Mouse (Mus musculus) MN1 (cell line): ENCODE measurements around the gene Setd3.

Experiments
- DNase-seq: peaks from one replicate; pipeline ENCODE4 v3.0.0-alpha.2; 2016; ENCODE audit warnings: low spot score

Gene Setd3

DNA sequence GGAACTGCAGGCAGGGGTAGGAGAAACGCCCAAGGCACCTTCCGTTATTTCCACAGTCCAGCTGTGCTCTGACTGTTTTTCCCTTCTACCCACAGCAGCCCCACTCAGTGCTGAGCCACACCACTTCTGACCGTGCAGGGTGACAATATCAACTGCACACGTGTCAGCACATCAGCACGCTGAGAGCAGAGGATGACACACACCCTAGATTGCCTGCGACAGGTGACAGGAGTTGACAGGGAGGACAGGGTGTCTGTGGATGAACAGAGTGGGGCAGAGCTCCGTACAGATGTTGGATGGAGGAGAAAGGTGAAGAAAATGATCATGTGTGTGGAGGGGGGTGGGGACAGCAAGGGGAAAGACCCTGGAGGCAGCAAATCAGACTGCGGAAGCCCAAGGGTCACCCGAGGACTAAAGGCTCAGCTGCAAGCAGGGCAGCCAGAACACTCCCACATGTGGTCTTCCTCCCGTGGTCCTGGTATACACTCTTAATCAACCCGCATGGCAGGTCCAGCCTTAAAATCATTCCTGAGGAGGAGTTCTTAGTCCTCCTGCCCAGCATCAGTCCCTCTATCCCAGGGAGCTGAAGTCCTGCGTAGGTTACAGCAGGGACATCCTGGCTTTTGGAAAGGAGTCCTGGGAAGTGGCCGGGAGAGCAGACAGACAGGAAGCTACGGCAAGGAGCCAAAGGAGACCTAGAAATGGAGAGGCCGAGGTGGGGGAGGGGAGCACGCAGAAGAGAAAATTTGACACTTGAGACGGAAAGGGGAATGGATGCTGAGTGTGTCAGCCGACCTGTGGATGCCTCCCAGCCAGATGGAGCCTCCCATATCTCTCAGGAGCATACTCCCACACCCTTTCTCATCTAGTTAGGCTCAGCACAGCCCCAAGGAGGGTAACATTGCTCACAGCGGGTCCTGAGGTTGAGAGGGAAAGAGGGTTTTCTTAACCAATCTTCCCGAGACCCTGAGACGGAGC, 108.1 kb downstream of the Setd3 start:
- DNase-seq: no peak

DNA sequence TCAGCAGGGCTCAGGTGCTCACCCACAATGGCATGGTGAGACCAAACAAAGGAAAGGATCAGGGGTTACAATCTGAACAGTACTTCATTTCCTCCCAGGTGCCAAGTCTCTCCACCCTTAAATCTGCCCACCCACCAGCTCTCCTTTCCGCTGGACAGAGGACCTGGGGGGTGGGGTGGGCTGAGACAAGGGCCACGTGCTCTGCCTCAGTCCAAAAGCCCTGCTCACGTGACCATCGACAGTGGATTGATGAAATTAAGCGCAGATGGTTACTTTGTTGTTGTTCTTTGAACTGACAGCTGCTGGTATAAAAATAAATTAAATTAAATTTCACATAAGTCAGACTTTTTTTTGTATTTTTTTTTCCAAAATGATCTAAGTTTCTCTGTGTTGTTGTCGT, 109.6 kb downstream of the Setd3 start:
- no peak for DNase-seq

DNA sequence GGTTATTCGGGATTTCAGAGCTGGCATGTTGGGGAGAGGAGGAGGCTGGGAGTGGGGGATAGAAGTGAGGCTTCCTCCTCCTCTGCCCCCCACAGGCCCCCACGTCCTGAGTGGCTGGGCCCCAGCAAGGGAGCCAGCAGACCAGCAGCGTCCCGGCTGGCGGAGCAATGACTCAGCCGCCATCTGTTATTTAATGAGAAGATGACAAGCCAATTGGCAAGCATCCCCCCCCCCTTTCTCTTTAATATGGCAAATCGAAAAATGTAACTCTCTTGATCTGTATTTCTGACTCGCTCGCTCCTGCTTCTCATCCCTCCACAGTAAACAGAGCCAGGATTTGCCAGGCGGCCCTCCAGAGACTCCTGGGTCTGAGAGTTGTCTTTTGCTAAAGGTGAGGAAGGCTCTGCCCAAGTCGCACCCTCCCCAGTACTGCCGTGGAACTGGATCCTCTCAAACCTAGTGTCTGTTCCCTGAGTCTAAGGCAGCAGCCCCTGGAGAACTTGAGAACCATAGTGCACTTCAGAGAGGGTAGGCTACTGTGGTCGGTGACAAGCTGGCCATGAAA, 111.2 kb downstream of the Setd3 start:
- peak; percentile 64 for DNase-seq

DNA sequence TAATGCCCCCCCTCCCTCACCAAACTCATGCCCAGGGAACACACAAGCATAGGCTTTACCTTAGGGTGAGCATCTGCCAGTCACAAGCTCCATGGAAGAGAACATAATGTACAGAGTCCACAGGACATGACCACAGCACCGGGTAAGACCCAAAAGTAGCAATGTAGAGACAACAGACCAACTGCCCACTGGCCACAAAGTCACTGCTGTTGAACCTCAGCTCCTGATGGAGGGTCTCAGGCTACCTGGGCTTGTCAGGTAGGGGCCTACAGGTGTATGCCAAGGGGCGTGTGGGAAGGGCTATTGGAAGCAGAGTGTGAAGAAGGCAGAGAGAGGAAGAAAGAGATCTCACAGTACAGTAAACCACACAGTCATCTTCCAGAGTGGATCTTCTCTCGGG, 111.9 kb downstream of the Setd3 start:
- DNase-seq: no peak

DNA sequence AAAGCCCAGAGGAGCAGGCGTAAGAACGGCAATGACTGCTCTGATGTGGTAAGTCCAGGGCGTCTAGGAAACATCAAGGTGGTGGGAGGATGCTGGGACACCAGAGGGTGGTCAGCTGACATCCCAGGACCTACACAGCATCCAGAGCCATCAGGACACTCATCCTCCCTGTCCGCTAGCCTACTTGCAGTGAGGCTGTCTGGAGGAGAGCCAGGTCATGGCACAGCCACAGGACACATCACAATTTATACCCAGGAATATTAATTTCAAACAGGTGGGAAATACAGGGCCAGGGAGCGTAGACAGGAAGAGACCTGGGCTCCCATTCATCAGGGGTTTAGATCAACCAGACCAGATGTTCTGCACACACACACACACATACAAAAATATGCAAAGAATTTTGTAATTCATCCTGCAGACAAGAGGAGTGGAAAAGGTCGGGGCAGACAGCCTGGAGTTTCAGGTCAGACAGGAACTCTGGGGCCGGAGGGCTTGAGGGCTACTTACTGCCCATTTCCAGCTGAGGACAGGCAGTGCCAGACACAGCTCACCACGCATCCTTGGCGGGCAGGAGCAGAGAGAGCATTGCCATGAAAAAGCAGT, 114.6 kb downstream of the Setd3 start:
- peak; percentile 22 for DNase-seq

DNA sequence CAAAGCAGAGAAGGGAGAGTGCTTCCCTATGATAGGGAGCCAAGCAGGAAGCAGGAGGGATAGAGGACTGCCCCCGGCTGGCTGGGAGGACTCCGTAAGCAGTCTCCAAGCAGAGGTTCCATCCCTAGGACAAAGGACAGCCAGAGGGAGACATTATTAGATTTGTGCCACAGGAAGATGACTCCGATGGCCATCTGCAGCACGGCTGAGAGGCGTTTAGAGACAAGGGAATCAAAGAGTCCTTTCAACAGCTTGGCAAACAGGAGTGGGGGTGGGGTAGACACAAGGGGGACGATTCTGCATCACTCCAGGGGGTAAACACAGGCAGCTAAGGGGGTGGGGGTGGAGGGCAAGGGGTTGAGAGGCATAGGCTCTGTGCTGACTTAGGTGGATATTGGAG, 115.1 kb downstream of the Setd3 start:
- DNase-seq: peak; percentile 32

DNA sequence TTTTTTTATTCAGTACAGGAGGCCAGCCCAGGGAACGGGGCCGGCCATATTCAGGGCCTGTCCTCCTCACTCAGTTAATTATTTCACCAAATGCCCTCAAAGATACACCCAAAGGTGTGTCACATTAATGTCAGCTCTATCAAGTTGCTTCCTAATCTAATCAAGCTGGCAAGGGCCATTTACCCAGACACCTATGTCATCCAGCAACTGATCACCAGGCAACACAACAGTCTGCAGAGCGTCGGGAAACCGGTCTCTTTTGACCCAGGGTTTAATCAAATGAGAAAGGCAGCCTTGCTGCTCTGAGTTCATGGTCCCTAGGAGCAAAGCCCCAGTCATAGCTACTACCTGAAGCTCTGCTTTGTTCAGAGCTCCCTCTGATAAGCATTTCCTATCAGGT, 117.0 kb downstream of the Setd3 start:
- DNase-seq: no peak

DNA sequence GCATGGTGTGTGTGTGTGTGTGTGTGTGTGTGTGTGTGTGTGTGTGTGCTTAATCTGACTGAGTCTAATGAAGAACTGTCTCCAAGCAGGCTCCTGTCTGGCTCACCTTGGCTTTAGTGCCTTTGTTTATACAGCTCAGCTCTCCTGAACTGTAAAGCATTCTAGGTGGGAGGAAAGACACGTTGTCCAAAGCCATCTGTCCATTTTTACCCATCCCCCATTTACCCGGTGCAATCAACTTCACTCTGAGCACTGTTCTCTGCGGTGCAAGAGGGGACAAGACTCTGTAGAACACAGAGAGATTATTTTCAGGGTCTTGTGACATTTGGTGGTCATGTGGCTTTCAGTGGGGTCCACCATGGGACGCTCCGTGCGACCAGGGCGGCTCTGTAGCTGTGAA, 117.5 kb downstream of the Setd3 start:
- DNase-seq: no peak
